Mouse (Mus musculus): Measurements from ENCODE around the gene Coro2b. TPM values are rescaled to one million over a fixed set of nuclear protein-coding genes. Genes with fewer than 3 reads are reported as not detected.

The Coro2b gene
- total and polyA plus RNA-seq, 2 experiments from 2014 or later, result 24.7 to 47.2 TPM

DNA sequence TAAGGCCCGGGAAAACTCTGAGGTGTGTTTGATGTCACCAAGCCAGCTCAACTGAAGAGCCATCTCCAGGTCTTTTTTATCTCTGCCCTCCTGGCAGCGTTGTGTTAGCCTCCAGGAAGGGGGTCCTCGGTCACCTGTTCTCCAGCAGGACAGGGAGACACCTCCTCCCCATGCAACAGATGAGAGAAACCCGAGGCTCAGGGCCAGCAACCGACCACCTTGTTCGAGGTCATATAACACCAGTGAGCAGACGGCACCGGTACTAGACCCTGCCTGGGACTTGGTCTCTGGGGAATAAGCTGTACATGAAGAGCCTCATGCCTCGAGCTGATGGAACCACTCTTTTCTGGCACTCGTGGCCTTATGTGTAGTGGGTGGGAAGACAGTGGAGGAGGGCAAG, 72.1 kb downstream of the Coro2b start:
- Histone ChIP-seq H3K4me2 (ENCODE audit: low read depth, low read length) (no peak overlapping the region), H3K9me3 (ENCODE audit: low read length) (no peaks in the 10 kb centered on the region), H3K9ac (replicated peaks; ENCODE audit: low read length) (no peak overlapping the region), H3K27me3 (ENCODE audit: insufficient read depth, low read length) (no peaks in the 10 kb centered on the region), H3K4me1 (ENCODE audit: insufficient read depth, low read length) (peaks cover 16% of the 10 kb centered on the region), H3K36me3 (ENCODE audit: insufficient read depth, low read length) (no peaks in the 10 kb centered on the region), H3K27ac (no peak overlapping the region), H3K4me3 (ENCODE audit: low read length) (no peak overlapping the region)
- ATAC-seq (no peak), DNase-seq (ENCODE audit: low spot score) (no peak)
- no peak for TF ChIP-seq CTCF (IDR thresholded peaks at IDR 0.05; ENCODE audit: low read depth)
- WGBS, result 82% methylated on average over 10 of the region's 10 CpGs

DNA sequence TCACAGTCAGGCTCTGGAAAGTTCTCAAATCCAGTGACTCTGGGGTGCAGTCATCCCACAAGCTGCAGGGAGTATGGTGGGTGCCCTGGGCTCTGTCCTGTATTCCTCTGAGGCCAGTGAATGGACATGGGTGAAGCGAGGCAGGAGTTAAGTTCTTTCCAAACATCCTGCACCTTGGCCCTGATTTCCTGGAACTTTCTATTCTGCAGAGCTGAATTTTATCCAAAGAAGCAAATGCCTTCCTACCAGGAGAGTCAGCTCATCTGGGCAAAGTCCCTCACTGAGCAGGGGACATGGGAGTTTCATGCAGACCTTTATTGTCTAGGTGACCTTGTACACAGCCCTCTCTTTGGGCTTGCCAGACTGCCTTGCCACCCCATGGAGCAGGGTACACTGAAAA, 75.1 kb downstream of the Coro2b start:
- H3K27ac ChIP-seq, result no peak overlapping the region
- H3K9ac ChIP-seq (replicated peaks; ENCODE audit: low read length), result no peak overlapping the region
- H3K4me1 ChIP-seq (ENCODE audit: insufficient read depth, low read length), result no peaks in the 10 kb centered on the region
- no peaks in the 10 kb centered on the region for H3K27me3 ChIP-seq (ENCODE audit: insufficient read depth, low read length)
- H3K9me3 ChIP-seq (ENCODE audit: low read length), result no peaks in the 10 kb centered on the region
- 97% methylated on average over 1 of the region's 1 CpGs for WGBS
- H3K4me2 ChIP-seq (ENCODE audit: low read depth, low read length), result no peak overlapping the region
- ATAC-seq (no peak), DNase-seq (ENCODE audit: low spot score) (no peak)
- TF ChIP-seq CTCF (IDR thresholded peaks at IDR 0.05; ENCODE audit: low read depth), result no peak
- no peak overlapping the region for H3K4me3 ChIP-seq (ENCODE audit: low read length)
- no peaks in the 10 kb centered on the region for H3K36me3 ChIP-seq (ENCODE audit: insufficient read depth, low read length)

DNA sequence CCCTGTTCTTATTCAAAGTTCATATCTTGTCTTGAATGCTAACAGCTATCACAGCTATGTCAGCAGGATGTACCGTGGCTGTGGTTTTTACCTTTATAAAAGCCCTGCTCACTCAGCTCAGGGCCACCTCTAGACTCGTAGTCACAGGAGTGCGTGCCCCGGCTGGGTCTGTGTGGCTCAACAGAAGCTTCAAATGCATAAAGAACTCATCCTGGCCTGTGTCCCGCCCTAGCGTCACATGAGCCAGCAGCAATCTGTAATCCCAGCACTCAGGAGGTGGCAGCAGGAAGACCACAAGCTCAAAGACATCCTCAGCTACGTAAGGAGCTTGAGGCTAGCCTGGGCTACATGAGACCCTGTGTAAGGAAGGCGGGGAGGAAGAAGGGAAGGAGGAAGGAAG, 75.7 kb downstream of the Coro2b start:
- no peak overlapping the region for H3K9ac ChIP-seq (replicated peaks; ENCODE audit: low read length)
- no peaks in the 10 kb centered on the region; the same call in none of the 2 replicates for H3K4me1 ChIP-seq (ENCODE audit: insufficient read depth, low read length)
- H3K4me3 ChIP-seq (ENCODE audit: low read length), result no peak overlapping the region
- no peaks in the 10 kb centered on the region for H3K36me3 ChIP-seq (ENCODE audit: insufficient read depth, low read length)
- no peak for TF ChIP-seq CTCF (IDR thresholded peaks at IDR 0.05; ENCODE audit: low read depth)
- no peaks in the 10 kb centered on the region for H3K27me3 ChIP-seq (ENCODE audit: insufficient read depth, low read length)
- ATAC-seq (no peak), DNase-seq (ENCODE audit: low spot score) (no peak)
- H3K27ac ChIP-seq, result no peak overlapping the region
- H3K9me3 ChIP-seq (ENCODE audit: low read length), result no peaks in the 10 kb centered on the region
- no peak overlapping the region for H3K4me2 ChIP-seq (ENCODE audit: low read depth, low read length)
- WGBS, result 73% methylated on average over 8 of the region's 8 CpGs

DNA sequence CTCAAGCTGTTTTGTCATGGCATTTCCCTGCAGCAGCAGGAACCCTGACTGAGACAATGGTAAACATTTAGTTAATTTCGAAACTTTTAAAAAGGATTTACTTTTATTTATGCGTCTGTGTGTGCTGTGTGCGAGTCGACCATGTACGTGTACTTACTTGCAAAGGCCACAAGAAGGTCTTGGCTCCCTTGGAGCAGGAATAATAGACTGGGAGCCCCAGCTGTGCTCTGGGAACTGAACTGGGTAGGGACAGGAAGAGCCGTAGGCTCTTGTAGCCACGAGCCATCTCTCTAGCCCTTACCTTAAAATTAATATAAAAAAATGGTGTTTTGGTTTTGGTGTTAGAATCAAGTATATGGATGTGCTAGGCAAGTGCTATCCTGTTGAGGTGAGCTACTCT, 76.8 kb downstream of the Coro2b start:
- Histone ChIP-seq H3K4me3 (ENCODE audit: low read length) (no peak overlapping the region), H3K36me3 (ENCODE audit: insufficient read depth, low read length) (no peaks in the 10 kb centered on the region), H3K9me3 (ENCODE audit: low read length) (no peaks in the 10 kb centered on the region), H3K27me3 (ENCODE audit: insufficient read depth, low read length) (no peaks in the 10 kb centered on the region), H3K27ac (no peak overlapping the region), H3K4me1 (ENCODE audit: insufficient read depth, low read length) (peaks cover 4% of the 10 kb centered on the region), H3K4me2 (ENCODE audit: low read depth, low read length) (no peak overlapping the region), H3K9ac (replicated peaks; ENCODE audit: low read length) (no peak overlapping the region)
- 53% methylated on average over 7 of the region's 7 CpGs for WGBS
- DNase-seq (ENCODE audit: low spot score), result no peak
- TF ChIP-seq CTCF (IDR thresholded peaks at IDR 0.05; ENCODE audit: low read depth), result no peak
- no peak for ATAC-seq

DNA sequence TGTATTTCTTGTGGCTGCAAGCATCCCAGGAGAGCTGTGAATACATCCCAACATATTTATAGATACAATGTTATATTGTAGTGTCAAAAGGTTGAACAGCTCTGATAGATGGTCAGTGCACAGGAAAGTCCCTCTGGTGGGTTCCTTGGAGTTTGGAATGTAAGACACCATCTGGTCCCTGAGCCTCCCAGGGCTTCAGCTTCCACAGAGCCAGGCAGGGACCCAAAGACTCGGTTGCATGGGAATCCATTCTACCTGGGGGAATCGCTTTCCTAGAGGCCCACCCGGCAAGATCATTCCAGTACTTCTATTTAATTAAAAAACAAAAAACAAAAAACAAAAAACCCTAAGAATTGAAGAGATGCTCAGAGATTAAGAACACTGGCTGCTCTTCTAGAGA, 78.4 kb downstream of the Coro2b start:
- H3K9me3 ChIP-seq (ENCODE audit: low read length), result no peaks in the 10 kb centered on the region
- H3K4me1 ChIP-seq (ENCODE audit: insufficient read depth, low read length), result peaks cover 4% of the 10 kb centered on the region
- no peak overlapping the region for H3K4me3 ChIP-seq (ENCODE audit: low read length)
- no peak for ATAC-seq
- H3K4me2 ChIP-seq (ENCODE audit: low read depth, low read length), result no peak overlapping the region
- H3K36me3 ChIP-seq (ENCODE audit: insufficient read depth, low read length), result no peaks in the 10 kb centered on the region
- TF ChIP-seq CTCF (IDR thresholded peaks at IDR 0.05; ENCODE audit: low read depth), result no peak
- no peak for DNase-seq (ENCODE audit: low spot score)
- no peak overlapping the region for H3K27ac ChIP-seq
- no peak overlapping the region for H3K9ac ChIP-seq (replicated peaks; ENCODE audit: low read length)
- 68% methylated on average over 3 of the region's 3 CpGs for WGBS
- no peaks in the 10 kb centered on the region for H3K27me3 ChIP-seq (ENCODE audit: insufficient read depth, low read length)

DNA sequence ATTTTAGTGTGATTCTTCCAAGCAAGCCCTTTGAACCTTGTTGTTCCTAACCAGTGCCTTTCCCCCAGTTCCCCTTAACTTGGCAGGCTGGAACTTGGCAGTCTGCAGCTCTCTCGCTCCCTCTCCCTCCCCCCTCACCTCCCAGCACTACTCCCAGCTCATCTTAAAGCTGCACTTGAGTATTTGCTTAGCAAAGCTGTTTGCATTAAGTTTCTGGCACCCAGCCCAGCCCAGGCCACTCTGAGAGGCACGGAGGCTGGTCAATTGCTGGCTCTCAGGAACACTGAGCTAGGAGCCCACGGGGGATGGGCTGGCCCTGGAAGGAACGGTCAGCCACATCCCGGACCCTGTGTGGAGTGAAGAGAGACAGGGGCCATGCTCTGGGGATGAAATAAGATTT, 80.8 kb downstream of the Coro2b start:
- H3K4me1 ChIP-seq (ENCODE audit: insufficient read depth, low read length), result peaks cover 4% of the 10 kb centered on the region
- no peak overlapping the region for H3K9ac ChIP-seq (replicated peaks; ENCODE audit: low read length)
- no peaks in the 10 kb centered on the region for H3K9me3 ChIP-seq (ENCODE audit: low read length)
- H3K4me2 ChIP-seq (ENCODE audit: low read depth, low read length), result no peak overlapping the region
- H3K36me3 ChIP-seq (ENCODE audit: insufficient read depth, low read length), result peaks cover 4% of the 10 kb centered on the region; the same call in 1 of the 2 replicates
- TF ChIP-seq CTCF (IDR thresholded peaks at IDR 0.05; ENCODE audit: low read depth), result no peak
- ATAC-seq (peak; percentile 61), DNase-seq (ENCODE audit: low spot score) (peak; percentile 86)
- WGBS, result 17% methylated on average over 5 of the region's 5 CpGs
- peak overlapping the region; percentile 56; the same call in 1 of the 2 replicates for H3K27ac ChIP-seq
- H3K4me3 ChIP-seq (ENCODE audit: low read length), result no peak overlapping the region
- H3K27me3 ChIP-seq (ENCODE audit: insufficient read depth, low read length), result no peaks in the 10 kb centered on the region

DNA sequence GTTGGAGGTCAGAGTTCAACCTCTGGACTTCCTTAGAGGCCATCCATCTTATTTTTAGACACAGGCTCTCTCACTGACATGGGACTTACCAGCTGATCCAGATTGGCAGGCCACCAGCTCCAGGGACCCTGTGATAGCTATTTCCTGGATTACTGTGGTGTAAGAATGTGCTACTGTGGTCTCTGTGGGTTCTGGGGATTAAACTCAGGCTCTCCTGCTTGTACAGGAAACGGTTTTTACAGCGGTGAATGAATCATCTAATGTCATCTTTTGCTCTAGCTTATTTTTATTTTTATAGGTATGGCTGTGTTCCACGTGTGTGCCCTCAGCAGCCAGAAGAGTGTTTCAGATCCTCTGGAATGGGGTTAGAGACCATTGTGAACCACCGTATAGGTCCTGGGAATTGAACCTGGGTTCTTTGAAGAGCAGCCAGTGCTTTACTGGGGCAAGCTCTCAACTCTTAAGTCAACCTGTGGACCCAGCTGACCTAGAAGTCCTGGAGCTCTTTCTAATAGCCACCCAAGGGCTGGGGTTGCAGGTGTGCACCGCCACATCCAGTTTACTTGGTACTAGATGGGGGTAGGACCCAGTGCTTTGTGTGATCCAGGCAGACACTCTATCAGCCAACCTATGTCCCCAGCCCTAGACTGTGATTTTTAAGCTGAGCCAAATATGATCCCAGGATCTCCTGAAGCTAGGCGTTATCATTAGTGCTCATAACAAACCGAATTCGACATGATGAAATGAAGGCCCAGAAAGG, 81.5 kb downstream of the Coro2b start:
- Histone ChIP-seq H3K9me3 (ENCODE audit: low read length) (no peaks in the 10 kb centered on the region), H3K4me1 (ENCODE audit: insufficient read depth, low read length) (peaks cover 4% of the 10 kb centered on the region), H3K4me2 (ENCODE audit: low read depth, low read length) (no peak overlapping the region), H3K27me3 (ENCODE audit: insufficient read depth, low read length) (no peaks in the 10 kb centered on the region), H3K9ac (replicated peaks; ENCODE audit: low read length) (no peak overlapping the region), H3K4me3 (ENCODE audit: low read length) (no peak overlapping the region), H3K36me3 (ENCODE audit: insufficient read depth, low read length) (peaks cover 4% of the 10 kb centered on the region; the same call in 1 of the 2 replicates), H3K27ac (peak overlapping the region; percentile 56; the same call in 1 of the 2 replicates)
- no peak for ATAC-seq
- no peak for TF ChIP-seq CTCF (IDR thresholded peaks at IDR 0.05; ENCODE audit: low read depth)
- 65% methylated on average over 8 of the region's 8 CpGs for WGBS
- DNase-seq (ENCODE audit: low spot score), result no peak
